Comparison of ENCODE assay signal across 17 mouse cellular contexts in the genomic region with DNA sequence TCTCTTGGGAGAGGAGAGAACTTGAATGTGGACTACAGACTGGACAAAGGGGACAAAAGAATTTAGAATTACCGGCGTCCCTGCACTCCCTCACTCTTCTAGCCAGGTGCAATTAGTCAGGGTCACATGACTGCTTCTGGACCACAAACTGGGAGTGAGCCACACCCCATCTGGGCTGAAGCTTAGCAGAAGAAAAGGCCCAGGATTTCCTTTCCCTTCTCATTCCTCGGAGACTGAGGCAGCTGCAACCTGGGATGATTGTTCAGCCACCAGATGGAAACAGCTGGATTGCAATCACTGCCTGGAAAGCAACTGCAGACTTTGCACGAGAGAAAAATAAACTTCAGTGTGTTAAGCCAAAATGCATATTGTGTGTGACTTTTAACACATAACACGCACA. TPM values are rescaled to one million over a fixed set of nuclear protein-coding genes. Genes with fewer than 3 reads are reported as not detected.
DNase-seq lines count a peak whose midpoint lies in the region; ATAC-seq and TF ChIP-seq lines count a peak whose summit lies in the region.
"Had no signal": no experiment of that assay in that cellular context is flagged by ENCODE, and none has a peak within 500 bp of the region (broad histone marks: within the 10 kb centered on the region; RNA-seq: fewer than 3 reads in every experiment).

No protein-coding gene starts in this region.

- H3K27ac ChIP-seq in midbrain, embryonic 14.5 days (replicated peaks; ENCODE audit: low read depth, low read length), result no peak overlapping the region
- H3K27ac ChIP-seq: embryonic facial prominence, embryonic 12.5 days; heart, embryonic 13.5 days; hindbrain, embryonic 15.5 days; midbrain, embryonic 13.5 days had no signal

- WGBS in midbrain, embryonic 14.5 days, result 46% methylated on average over 5 of the region's 5 CpGs

- no peaks in the 10 kb centered on the region for H3K9me3 ChIP-seq in midbrain, embryonic 14.5 days (ENCODE audit: control insufficient read depth, low read length)
- H3K9me3 ChIP-seq: embryonic facial prominence, embryonic 12.5 days; heart, embryonic 13.5 days; hindbrain, embryonic 15.5 days; midbrain, embryonic 13.5 days had no signal

- no peaks in the 10 kb centered on the region for H3K36me3 ChIP-seq in C2C12 (ENCODE audit: control insufficient read depth, insufficient read depth)
- H3K36me3 ChIP-seq in midbrain, embryonic 14.5 days (ENCODE audit: control insufficient read depth, insufficient read depth, low read length), result no peaks in the 10 kb centered on the region
- H3K36me3 ChIP-seq: embryonic facial prominence, embryonic 12.5 days; heart, embryonic 13.5 days; hindbrain, embryonic 15.5 days; midbrain, embryonic 13.5 days had no signal

- H3ac ChIP-seq in C2C12 (ENCODE audit: control insufficient read depth, insufficient read length, low read depth), result no peak overlapping the region

- ATAC-seq in midbrain, embryonic 14.5 days (ENCODE audit: low FRiP score, low TSS enrichment), result no peak
- ATAC-seq: lung, postnatal 0 days; midbrain, embryonic 13.5 days had no signal

- no peaks in the 10 kb centered on the region for H3K27me3 ChIP-seq in C2C12 (ENCODE audit: control insufficient read depth, insufficient read depth, insufficient read length)
- H3K27me3 ChIP-seq in midbrain, embryonic 14.5 days (ENCODE audit: control insufficient read depth, insufficient read depth, low read length), result no peaks in the 10 kb centered on the region
- H3K27me3 ChIP-seq: embryonic facial prominence, embryonic 12.5 days; heart, embryonic 13.5 days; hindbrain, embryonic 15.5 days; midbrain, embryonic 13.5 days had no signal

- H3K9ac ChIP-seq in midbrain, embryonic 14.5 days (replicated peaks; ENCODE audit: low read length), result no peak overlapping the region
- H3K9ac ChIP-seq: embryonic facial prominence, embryonic 12.5 days; heart, embryonic 13.5 days; hindbrain, embryonic 15.5 days; midbrain, embryonic 13.5 days had no signal

- no peak overlapping the region for H3K4me3 ChIP-seq in C2C12 (ENCODE audit: insufficient read depth, poor library complexity, severe bottlenecking)
- no peak overlapping the region for H3K4me3 ChIP-seq in midbrain, embryonic 14.5 days (replicated peaks; ENCODE audit: low read depth, low read length)
- H3K4me3 ChIP-seq: embryonic facial prominence, embryonic 12.5 days; heart, embryonic 13.5 days; hindbrain, embryonic 15.5 days; midbrain, embryonic 13.5 days had no signal

- H3K4me2 ChIP-seq in midbrain, embryonic 14.5 days (ENCODE audit: low read length), result no peak overlapping the region
- H3K4me2 ChIP-seq: embryonic facial prominence, embryonic 12.5 days; heart, embryonic 13.5 days; hindbrain, embryonic 15.5 days; midbrain, embryonic 13.5 days had no signal

- DNase-seq in kidney, postnatal 10 days, result peak; percentile 49
- no peak for DNase-seq in kidney, adult 9 months
- DNase-seq in ES-CJ7 (ENCODE audit: low read depth, low spot score), result peak; percentile 14
- DNase-seq in heart, postnatal 4 days, result peak; percentile 26
- no peak for DNase-seq in midbrain, embryonic 14.5 days
- no peak for DNase-seq in thymus, postnatal 0 days (ENCODE audit: low spot score)
- DNase-seq: adrenal gland, postnatal 14 days; cerebellum, postnatal 25 days; layer of hippocampus, postnatal 36 days; liver; right cerebral cortex, postnatal 4 days had no signal

- peaks cover 4% of the 10 kb centered on the region for H3K4me1 ChIP-seq in midbrain, embryonic 14.5 days (ENCODE audit: control insufficient read depth, insufficient read depth, low read length)
- H3K4me1 ChIP-seq: heart, embryonic 13.5 days; hindbrain, embryonic 15.5 days had no signal

- no peaks in the 10 kb centered on the region for H3K79me2 ChIP-seq in C2C12 (ENCODE audit: control insufficient read depth, insufficient read depth)

- H3K79me3 ChIP-seq in C2C12 (ENCODE audit: low read depth), result no peaks in the 10 kb centered on the region

- no peak for TF ChIP-seq CTCF in C2C12 (IDR thresholded peaks at IDR 0.05; ENCODE audit: control insufficient read depth, insufficient read depth, insufficient read length)

TF ChIP-seq in C2C12, 6 proteins besides CTCF, POLR2A, EP300 and RAD21:
- TF ChIP-seq USF1 (IDR thresholded peaks at IDR 0.05; ENCODE audit: low read depth), result peak; percentile 74
- no peak for TF ChIP-seq CEBPB (IDR thresholded peaks at IDR 0.05; ENCODE audit: low read depth)
- no peak for TF ChIP-seq MYOD1 (IDR thresholded peaks at IDR 0.05; ENCODE audit: control insufficient read depth, insufficient read length, low read depth)
- TF ChIP-seq FOSL1 (IDR thresholded peaks at IDR 0.05; ENCODE audit: insufficient read depth, low read length, poor library complexity, severe bottlenecking), result no peak
- TF ChIP-seq MYOG (IDR thresholded peaks at IDR 0.05; ENCODE audit: control insufficient read depth, extremely low read depth, insufficient read length), result no peak
- no peak for TF ChIP-seq MAX (IDR thresholded peaks at IDR 0.05)
TF ChIP-seq in C2C12: peak in this region for 1.

RNA-seq across cellular contexts. Expression of gene Slit3, which starts 35.0 kb away (rescaled TPM):
- not detected for polyA plus RNA-seq in C2C12 (2012; fragmentation: generic; extraction: Trizol)
- total RNA-seq in heart, postnatal 4 days (2021), result 10 to 100 TPM; 28.7 to 31.3 TPM
- polyA plus RNA-seq in midbrain, embryonic 14.5 days (2014; fragmentation: Nextera tagmentation; extraction: Ambion mirVana), result 3.5 and 4.7 TPM in 2 replicates
- polyA plus RNA-seq in thymus, postnatal 0 days (2015; fragmentation: Nextera tagmentation; extraction: Ambion mirVana), result 1.5 and 2.1 TPM in 2 replicates

Comparison
In these comparisons a context has a peak if more than half of its experiments do, and no peak if none do; other contexts are left out.
1. DNase-seq: peak in kidney, postnatal 10 days (single experiment), ES-CJ7 (single experiment) and heart, postnatal 4 days (single experiment); none in kidney, adult 9 months (single experiment), midbrain, embryonic 14.5 days (single experiment) and thymus, postnatal 0 days (single experiment).